Mouse (Mus musculus) G1E (cell line): ENCODE results near the gene Slco1b2.
"Not testable (repeated sequence)": the region's sequence is repeated elsewhere in the genome, so short reads cannot be mapped to it uniquely, and the experiment has no call there.

ENCODE experiments used
- CTCF ChIP-seq: IDR thresholded peaks from 2 replicates; pipeline ENCODE4 v1.5.1; 2012; ENCODE audit warnings: low read depth, low read length, inconsistent platforms, mixed read lengths
- GATA1 ChIP-seq: IDR thresholded peaks from 2 replicates; pipeline ENCODE4 v1.6.1; 2012; ENCODE audit warnings: borderline replicate concordance, low read length, inconsistent platforms, mixed read lengths
- TAL1 ChIP-seq: conservative IDR thresholded peaks from 2 replicates; pipeline ENCODE4 v1.6.1; 2012; ENCODE audit warnings: low read depth, low read length, inconsistent platforms, mixed read lengths

DNA sequence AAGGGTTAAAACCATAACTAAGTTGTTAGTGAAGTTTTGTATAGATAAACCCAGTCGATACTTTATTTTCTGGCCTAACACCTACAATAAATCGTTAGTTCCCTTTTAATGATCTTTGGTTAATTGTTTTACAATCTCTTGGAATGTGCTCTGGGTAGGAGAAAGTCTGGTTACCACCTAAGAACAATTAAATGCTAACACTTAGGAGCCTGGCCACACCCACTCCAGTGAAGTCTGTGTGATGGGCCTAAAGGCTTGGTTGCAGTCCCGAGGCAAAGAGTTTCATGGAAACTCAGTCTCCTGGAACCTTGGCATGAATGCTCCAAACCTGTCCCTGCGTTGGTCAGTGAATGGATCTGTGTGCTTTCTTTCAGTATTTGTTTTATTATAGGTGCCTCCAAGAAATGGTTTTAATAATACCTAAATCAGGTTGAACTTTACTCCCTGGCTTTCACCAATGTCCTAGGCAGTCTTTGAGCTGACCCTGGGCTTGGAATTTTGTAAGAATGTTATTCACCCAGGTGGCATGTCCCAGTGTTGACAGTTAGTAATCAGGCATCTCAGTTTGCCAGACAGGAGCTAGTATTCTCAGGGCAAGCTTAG lies 38.6 kb upstream of the Slco1b2 start:
- TF ChIP-seq CTCF, TAL1, GATA1: not testable (repeated sequence)
